Mouse (Mus musculus): Measurements from ENCODE around the gene Samd4. TPM values are rescaled to one million over a fixed set of nuclear protein-coding genes. Genes with fewer than 3 reads are reported as not detected.

The Samd4 gene
- polyA plus RNA-seq, 1 experiment from 2014 or later = 0.34 TPM

- 79% methylated on average over 3 of the region's 3 CpGs for WGBS (ENCODE audit: insufficient replicate concordance)
- no peak for TF ChIP-seq EP300 (IDR thresholded peaks at IDR 0.05; ENCODE audit: low read depth)
- no peak for TF ChIP-seq CTCF (IDR thresholded peaks at IDR 0.05; ENCODE audit: low read depth)
- no peak for ATAC-seq
Measured at GRCm38 (mm10) chr14:47015618-47016017, 133.0 kb downstream of the Samd4 start.

GRCm38 (mm10) chr14:47017658-47018057, 135.0 kb downstream of the Samd4 start:
- Histone ChIP-seq H3K27ac (ENCODE audit: low read depth) (no peak overlapping the region), H3K9ac (replicated peaks) (no peak overlapping the region), H3K9me3 (ENCODE audit: low read length) (no peaks in the 10 kb centered on the region), H3K4me2 (ENCODE audit: low read depth, low read length) (no peak overlapping the region), H3K4me3 (ENCODE audit: low read depth, low read length) (no peak overlapping the region), H3K4me1 (ENCODE audit: insufficient read depth) (peaks cover 2% of the 10 kb centered on the region; the same call in 1 of the 2 replicates), H3K36me3 (replicated peaks; ENCODE audit: insufficient read depth, low read length) (no peaks in the 10 kb centered on the region), H3K27me3 (ENCODE audit: insufficient read depth, low read length) (no peaks in the 10 kb centered on the region)
- DNase-seq (no peak), ATAC-seq (no peak)
- 54% methylated on average over 3 of the region's 3 CpGs for WGBS (ENCODE audit: insufficient replicate concordance)
- TF ChIP-seq CTCF (IDR thresholded peaks at IDR 0.05; ENCODE audit: low read depth) (no peak), EP300 (IDR thresholded peaks at IDR 0.05; ENCODE audit: low read depth) (no peak)

More at GRCm38 (mm10) chr14:47015618-47016017, 133.0 kb downstream of the Samd4 start:
- H3K36me3 ChIP-seq (replicated peaks; ENCODE audit: insufficient read depth, low read length) = no peaks in the 10 kb centered on the region
- H3K9me3 ChIP-seq (ENCODE audit: low read length) = no peaks in the 10 kb centered on the region
- H3K9ac ChIP-seq (replicated peaks) = no peak overlapping the region
- no peak for DNase-seq
- no peak overlapping the region for H3K4me2 ChIP-seq (ENCODE audit: low read depth, low read length)
- H3K27me3 ChIP-seq (ENCODE audit: insufficient read depth, low read length) = no peaks in the 10 kb centered on the region
- H3K4me1 ChIP-seq (ENCODE audit: insufficient read depth) = peaks cover 2% of the 10 kb centered on the region; the same call in 1 of the 2 replicates
- H3K4me3 ChIP-seq (ENCODE audit: low read depth, low read length) = no peak overlapping the region
- H3K27ac ChIP-seq (ENCODE audit: low read depth) = no peak overlapping the region

GRCm38 (mm10) chr14:47020886-47021285, 138.2 kb downstream of the Samd4 start:
- DNase-seq (no peak), ATAC-seq (no peak)
- no peaks in the 10 kb centered on the region for H3K9me3 ChIP-seq (ENCODE audit: low read length)
- H3K27me3 ChIP-seq (ENCODE audit: insufficient read depth, low read length) = no peaks in the 10 kb centered on the region
- no peak overlapping the region for H3K4me3 ChIP-seq (ENCODE audit: low read depth, low read length)
- H3K27ac ChIP-seq (ENCODE audit: low read depth) = no peak overlapping the region
- WGBS (ENCODE audit: insufficient replicate concordance) = 44% methylated on average over 10 of the region's 10 CpGs
- H3K4me1 ChIP-seq (ENCODE audit: insufficient read depth) = peaks cover 2% of the 10 kb centered on the region; the same call in 1 of the 2 replicates
- H3K36me3 ChIP-seq (replicated peaks; ENCODE audit: insufficient read depth, low read length) = no peaks in the 10 kb centered on the region
- H3K9ac ChIP-seq (replicated peaks) = no peak overlapping the region
- no peak overlapping the region for H3K4me2 ChIP-seq (ENCODE audit: low read depth, low read length)
- no peak for TF ChIP-seq CTCF (IDR thresholded peaks at IDR 0.05; ENCODE audit: low read depth)
- TF ChIP-seq EP300 (IDR thresholded peaks at IDR 0.05; ENCODE audit: low read depth) = no peak

GRCm38 (mm10) chr14:47023529-47023928, 140.9 kb downstream of the Samd4 start:
- no peaks in the 10 kb centered on the region for H3K27me3 ChIP-seq (ENCODE audit: insufficient read depth, low read length)
- no peak overlapping the region for H3K4me3 ChIP-seq (ENCODE audit: low read depth, low read length)
- no peak overlapping the region for H3K9ac ChIP-seq (replicated peaks)
- WGBS (ENCODE audit: insufficient replicate concordance) = 81% methylated on average over 9 of the region's 9 CpGs
- H3K4me2 ChIP-seq (ENCODE audit: low read depth, low read length) = no peak overlapping the region
- ATAC-seq = no peak
- H3K27ac ChIP-seq (ENCODE audit: low read depth) = no peak overlapping the region
- DNase-seq = no peak
- H3K4me1 ChIP-seq (ENCODE audit: insufficient read depth) = no peaks in the 10 kb centered on the region
- H3K36me3 ChIP-seq (replicated peaks; ENCODE audit: insufficient read depth, low read length) = no peaks in the 10 kb centered on the region
- no peak for TF ChIP-seq CTCF (IDR thresholded peaks at IDR 0.05; ENCODE audit: low read depth)
- TF ChIP-seq EP300 (IDR thresholded peaks at IDR 0.05; ENCODE audit: low read depth) = no peak
- H3K9me3 ChIP-seq (ENCODE audit: low read length) = no peaks in the 10 kb centered on the region

- H3K9me3 ChIP-seq (ENCODE audit: low read length) = no peaks in the 10 kb centered on the region
- H3K9ac ChIP-seq (replicated peaks) = no peak overlapping the region
- no peak for TF ChIP-seq EP300 (IDR thresholded peaks at IDR 0.05; ENCODE audit: low read depth)
- TF ChIP-seq CTCF (IDR thresholded peaks at IDR 0.05; ENCODE audit: low read depth) = no peak
- H3K36me3 ChIP-seq (replicated peaks; ENCODE audit: insufficient read depth, low read length) = no peaks in the 10 kb centered on the region
- no peak for DNase-seq
- no peaks in the 10 kb centered on the region for H3K27me3 ChIP-seq (ENCODE audit: insufficient read depth, low read length)
- 0 out of 2 replicates have a peak overlapping the region, but pooled peaks have one; percentile 3 for H3K27ac ChIP-seq (ENCODE audit: low read depth)
- 60% methylated on average over 6 of the region's 6 CpGs for WGBS (ENCODE audit: insufficient replicate concordance)
- no peak for ATAC-seq
- H3K4me2 ChIP-seq (ENCODE audit: low read depth, low read length) = no peak overlapping the region
- H3K4me3 ChIP-seq (ENCODE audit: low read depth, low read length) = no peak overlapping the region
- no peaks in the 10 kb centered on the region for H3K4me1 ChIP-seq (ENCODE audit: insufficient read depth)
Measured at GRCm38 (mm10) chr14:47027431-47028118, 144.9 kb downstream of the Samd4 start.

- 82% methylated on average over 2 of the region's 2 CpGs for WGBS (ENCODE audit: insufficient replicate concordance)
- TF ChIP-seq EP300 (IDR thresholded peaks at IDR 0.05; ENCODE audit: low read depth) (no peak), CTCF (IDR thresholded peaks at IDR 0.05; ENCODE audit: low read depth) (no peak)
- no peak for ATAC-seq
Measured at GRCm38 (mm10) chr14:47031542-47031941, 148.9 kb downstream of the Samd4 start.

More at GRCm38 (mm10) chr14:47031542-47031941, 148.9 kb downstream of the Samd4 start:
- no peak for DNase-seq
- Histone ChIP-seq H3K4me1 (ENCODE audit: insufficient read depth) (no peaks in the 10 kb centered on the region), H3K9ac (replicated peaks) (no peak overlapping the region), H3K27ac (ENCODE audit: low read depth) (no peak overlapping the region), H3K36me3 (replicated peaks; ENCODE audit: insufficient read depth, low read length) (no peaks in the 10 kb centered on the region), H3K27me3 (ENCODE audit: insufficient read depth, low read length) (no peaks in the 10 kb centered on the region), H3K4me3 (ENCODE audit: low read depth, low read length) (no peak overlapping the region), H3K4me2 (ENCODE audit: low read depth, low read length) (no peak overlapping the region), H3K9me3 (ENCODE audit: low read length) (no peaks in the 10 kb centered on the region)
